Mouse (Mus musculus) G1E (cell line): Measurements from ENCODE around the gene Wnt4. TPM values are rescaled to one million over a fixed set of nuclear protein-coding genes. Genes with fewer than 3 reads are reported as not detected.

Experiments
- ATAC-seq: 2 replicates; pipeline ENCODE4 v1.8.0; 2016; ENCODE audit warnings: mild to moderate bottlenecking; ENCODE audit not compliant: insufficient number of reproducible peaks, poor library complexity, low FRiP score, severe bottlenecking; ENCODE audit errors: extremely low read depth
- DNase-seq: peaks from one replicate; pipeline ENCODE4 v3.0.0; 2012; ENCODE audit warnings: low spot score
- H3K27me3 ChIP-seq: 2 replicates; pipeline ENCODE4 v1.6.1; 2012; ENCODE audit warnings: mild to moderate bottlenecking, low read length, inconsistent platforms; ENCODE audit not compliant: insufficient read depth
- H3K36me3 ChIP-seq: replicated peaks from 2 replicates; pipeline ENCODE3; 2012; ENCODE audit warnings: mild to moderate bottlenecking, inconsistent platforms
- H3K4me1 ChIP-seq: 2 replicates; pipeline ENCODE4 v1.6.1; 2012; ENCODE audit warnings: low read depth, low read length, inconsistent platforms, mixed read lengths; ENCODE audit not compliant: insufficient read depth
- H3K4me3 ChIP-seq: 2 replicates; pipeline ENCODE4 v1.5.1; 2012; ENCODE audit warnings: low read depth, mild to moderate bottlenecking, inconsistent platforms, low read length, moderate library complexity, mixed read lengths
- H3K9me3 ChIP-seq: replicated peaks from 2 replicates; pipeline ENCODE4 v1.6.1; 2012; ENCODE audit warnings: inconsistent platforms
- CTCF ChIP-seq: IDR thresholded peaks from 2 replicates; pipeline ENCODE4 v1.5.1; 2012; ENCODE audit warnings: low read depth, low read length, inconsistent platforms, mixed read lengths
- GATA1 ChIP-seq: IDR thresholded peaks from 2 replicates; pipeline ENCODE4 v1.6.1; 2012; ENCODE audit warnings: borderline replicate concordance, low read length, inconsistent platforms, mixed read lengths
- GATA2 ChIP-seq: IDR thresholded peaks from 2 replicates; pipeline ENCODE4 v1.6.1; 2012; ENCODE audit warnings: low read depth, low read length, inconsistent platforms, borderline replicate concordance
- POLR2AphosphoS5 ChIP-seq: IDR thresholded peaks from 2 replicates; pipeline ENCODE4 v1.6.1; 2012; ENCODE audit warnings: low read depth, low read length, inconsistent platforms; ENCODE audit not compliant: insufficient replicate concordance
- TAL1 ChIP-seq: conservative IDR thresholded peaks from 2 replicates; pipeline ENCODE4 v1.6.1; 2012; ENCODE audit warnings: low read depth, low read length, inconsistent platforms, mixed read lengths
- polyA plus RNA-seq: library from polyadenylated mRNA; stranded (reverse); fragments of >175 nt; gene quantifications from 2 replicates; pipeline ENCODE4 v1.2.3, GENCODE M21; 2012
- total RNA-seq, 2 experiments: library from RNA; stranded (forward) in 1 of 2; stranded (reverse) in 1 of 2; fragments of 200-1000 nt in 1 of 2; fragments of >200 nt in 1 of 2; fragmentation: Nextera tagmentation in 1 of 2; gene quantifications; 2 replicates each; pipeline ENCODE4 v1.2.3; 2014 to 2017

Gene Wnt4
- total and polyA plus RNA-seq, 3 experiments, result 0.11 TPM; not detected in 2

- Histone ChIP-seq H3K36me3 (no peaks in the 10 kb centered on the region), H3K4me3 (no peak overlapping the region), H3K4me1 (no peaks in the 10 kb centered on the region), H3K9me3 (no peaks in the 10 kb centered on the region), H3K27me3 (peaks cover 36% of the 10 kb centered on the region)
- DNase-seq, result no peak
- no peak for ATAC-seq
- no peak for TF ChIP-seq TAL1
- TF ChIP-seq POLR2AphosphoS5, result no peak
- no peak for TF ChIP-seq CTCF
- TF ChIP-seq GATA1, result no peak
- no peak for TF ChIP-seq GATA2
These were observed 6.1 kb downstream of the Wnt4 start for GRCm38 (mm10) chr4:137283407-137283732.

- H3K4me3 ChIP-seq, result no peak overlapping the region
- TF ChIP-seq CTCF, result no peak
- TF ChIP-seq TAL1, result no peak
- TF ChIP-seq GATA1, result no peak
- TF ChIP-seq GATA2, result no peak
- TF ChIP-seq POLR2AphosphoS5, result no peak
- H3K9me3 ChIP-seq, result no peaks in the 10 kb centered on the region
- no peaks in the 10 kb centered on the region for H3K36me3 ChIP-seq
- no peaks in the 10 kb centered on the region for H3K4me1 ChIP-seq
- peaks cover 40% of the 10 kb centered on the region for H3K27me3 ChIP-seq
- ATAC-seq (no peak), DNase-seq (no peak)
These were observed 8.8 kb downstream of the Wnt4 start for GRCm38 (mm10) chr4:137285876-137286661.

DNA sequence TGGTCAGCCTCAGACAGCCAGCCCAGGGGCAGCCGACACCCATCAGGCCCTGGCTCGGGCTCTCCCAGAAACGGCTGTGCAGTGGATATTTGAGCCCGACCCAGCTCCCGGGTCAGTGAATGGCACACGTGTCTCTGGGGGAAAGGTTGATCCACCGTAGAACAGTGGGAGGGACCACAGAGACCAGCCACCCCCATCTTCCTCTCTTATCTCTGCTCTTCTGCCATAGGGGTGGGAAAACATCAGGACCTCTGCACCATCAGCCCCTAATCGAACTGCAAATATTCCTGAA is 9.3 kb downstream of the Wnt4 start:
- H3K27me3 ChIP-seq, result peaks cover 36% of the 10 kb centered on the region
- TF ChIP-seq TAL1 (no peak), GATA1 (no peak)
- DNase-seq (no peak), ATAC-seq (no peak)
- no peaks in the 10 kb centered on the region for H3K4me1 ChIP-seq
- H3K36me3 ChIP-seq, result no peaks in the 10 kb centered on the region
- no peak overlapping the region for H3K4me3 ChIP-seq
- no peaks in the 10 kb centered on the region for H3K9me3 ChIP-seq

- Histone ChIP-seq H3K27me3 (peaks cover 34% of the 10 kb centered on the region), H3K4me1 (no peaks in the 10 kb centered on the region), H3K4me3 (no peak overlapping the region), H3K9me3 (no peaks in the 10 kb centered on the region), H3K36me3 (no peaks in the 10 kb centered on the region)
- TF ChIP-seq CTCF, result no peak
- TF ChIP-seq POLR2AphosphoS5, result no peak
- DNase-seq (no peak), ATAC-seq (no peak)
These were observed 9.9 kb downstream of the Wnt4 start for GRCm38 (mm10) chr4:137287206-137287605.

- no peaks in the 10 kb centered on the region for H3K4me1 ChIP-seq
- no peak for TF ChIP-seq POLR2AphosphoS5
- no peak for TF ChIP-seq GATA2
- no peak for TF ChIP-seq GATA1
- TF ChIP-seq CTCF, result peak; percentile 36; the same call in 1 of the 2 replicates
- DNase-seq (no peak), ATAC-seq (no peak)
- H3K36me3 ChIP-seq, result no peaks in the 10 kb centered on the region
- no peak overlapping the region for H3K4me3 ChIP-seq
- no peaks in the 10 kb centered on the region for H3K9me3 ChIP-seq
- H3K27me3 ChIP-seq, result peaks cover 28% of the 10 kb centered on the region
These were observed 10.5 kb downstream of the Wnt4 start for GRCm38 (mm10) chr4:137287818-137288217.

GRCm38 (mm10) chr4:137289701-137290100 is 12.4 kb downstream of the Wnt4 start:
- no peak for ATAC-seq
- Histone ChIP-seq H3K27me3 (peaks cover 13% of the 10 kb centered on the region), H3K4me1 (no peaks in the 10 kb centered on the region), H3K9me3 (no peaks in the 10 kb centered on the region), H3K36me3 (no peaks in the 10 kb centered on the region), H3K4me3 (no peak overlapping the region)
- no peak for TF ChIP-seq TAL1
- no peak for TF ChIP-seq POLR2AphosphoS5
- no peak for TF ChIP-seq GATA1
- TF ChIP-seq GATA2, result no peak
- TF ChIP-seq CTCF, result no peak
- no peak for DNase-seq

DNA sequence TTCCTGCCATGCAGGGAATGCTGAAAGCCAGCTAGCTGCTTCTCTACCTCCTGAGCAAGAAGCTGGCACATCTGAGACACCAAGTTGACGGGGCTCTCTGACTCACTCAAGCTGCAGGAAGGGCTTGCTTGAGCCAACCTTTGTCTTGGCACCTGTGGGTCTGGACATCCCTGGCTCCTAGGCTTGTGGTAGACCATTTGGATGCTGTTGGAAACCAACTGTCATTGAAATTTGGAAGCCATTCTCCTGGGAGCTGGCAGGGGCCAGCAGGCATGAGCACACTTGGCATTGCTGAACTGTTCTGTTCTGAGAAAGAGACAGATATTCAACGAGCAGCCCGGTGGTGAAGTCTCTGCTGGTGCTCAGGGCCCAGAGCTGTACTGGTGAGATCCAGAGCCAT is 13.0 kb downstream of the Wnt4 start:
- peaks cover 12% of the 10 kb centered on the region for H3K27me3 ChIP-seq
- H3K4me3 ChIP-seq, result no peak overlapping the region
- TF ChIP-seq POLR2AphosphoS5 (no peak), TAL1 (no peak), GATA1 (no peak), GATA2 (no peak), CTCF (no peak)
- H3K36me3 ChIP-seq, result no peaks in the 10 kb centered on the region
- no peaks in the 10 kb centered on the region for H3K4me1 ChIP-seq
- DNase-seq (no peak), ATAC-seq (no peak)
- H3K9me3 ChIP-seq, result no peaks in the 10 kb centered on the region
